Mouse (Mus musculus): ENCODE measurements around the gene AI413582.

The AI413582 gene

GRCm38 (mm10) chr17:27565163-27565941, at the start of gene AI413582:
AI413582 (minus strand) TSS chr17:27565756.
- WGBS, result 1% methylated on average over 58 of the region's 58 CpGs

GRCm38 (mm10) chr17:27613016-27613415, 47.5 kb upstream of the AI413582 start:
- 48% methylated on average over 4 of the region's 4 CpGs for WGBS

- 49% methylated on average over 5 of the region's 5 CpGs for WGBS
Measured at GRCm38 (mm10) chr17:27611994-27612393, 46.4 kb upstream of the AI413582 start.

- 38% methylated on average over 3 of the region's 3 CpGs for WGBS
Measured at GRCm38 (mm10) chr17:27611519-27611884, 45.9 kb upstream of the AI413582 start.

GRCm38 (mm10) chr17:27610679-27611518, 45.3 kb upstream of the AI413582 start:
- 23% methylated on average over 10 of the region's 10 CpGs for WGBS

- WGBS, result 41% methylated on average over 7 of the region's 7 CpGs
Measured at GRCm38 (mm10) chr17:27609576-27609975, 44.0 kb upstream of the AI413582 start.

GRCm38 (mm10) chr17:27603522-27604234, 38.1 kb upstream of the AI413582 start:
- WGBS, result 35% methylated on average over 21 of the region's 21 CpGs

- 86% methylated on average over 2 of the region's 2 CpGs for WGBS
Measured at GRCm38 (mm10) chr17:27603036-27603435, 37.5 kb upstream of the AI413582 start.

GRCm38 (mm10) chr17:27600869-27601268, 35.3 kb upstream of the AI413582 start:
- 53% methylated on average over 5 of the region's 5 CpGs for WGBS

GRCm38 (mm10) chr17:27600286-27600685, 34.7 kb upstream of the AI413582 start:
- WGBS, result 78% methylated on average over 3 of the region's 3 CpGs

- WGBS, result 59% methylated on average over 21 of the region's 21 CpGs
Measured at GRCm38 (mm10) chr17:27596376-27597190, 31.0 kb upstream of the AI413582 start.

GRCm38 (mm10) chr17:27595659-27596375, 30.3 kb upstream of the AI413582 start:
- WGBS, result 48% methylated on average over 15 of the region's 15 CpGs

GRCm38 (mm10) chr17:27592565-27592910, 27.0 kb upstream of the AI413582 start:
- 84% methylated on average over 7 of the region's 7 CpGs for WGBS

GRCm38 (mm10) chr17:27591826-27592564, 26.4 kb upstream of the AI413582 start:
- 69% methylated on average over 12 of the region's 12 CpGs for WGBS

GRCm38 (mm10) chr17:27588231-27588630, 22.7 kb upstream of the AI413582 start:
- WGBS, result 57% methylated on average over 8 of the region's 8 CpGs

GRCm38 (mm10) chr17:27587252-27587651, 21.7 kb upstream of the AI413582 start:
- WGBS, result 30% methylated on average over 12 of the region's 12 CpGs

GRCm38 (mm10) chr17:27586661-27587060, 21.1 kb upstream of the AI413582 start:
- WGBS, result 53% methylated on average over 9 of the region's 9 CpGs

GRCm38 (mm10) chr17:27583185-27583894, 17.8 kb upstream of the AI413582 start:
- 80% methylated on average over 13 of the region's 13 CpGs for WGBS

GRCm38 (mm10) chr17:27580392-27581068, 15.0 kb upstream of the AI413582 start:
- 64% methylated on average over 20 of the region's 20 CpGs for WGBS
